Mouse (Mus musculus) regulatory T cell (primary cell): Measurements from ENCODE around the gene Fggy.

Source experiments
- in situ Hi-C: fragments of 300-600 bp; cut with MboI, MseI; formaldehyde crosslinking; loops from one replicate; pipeline ENCODE4 v1.15.1; 2025; ENCODE audit warnings: high pct_unique_total_duplicates

Fggy gene

DNA sequence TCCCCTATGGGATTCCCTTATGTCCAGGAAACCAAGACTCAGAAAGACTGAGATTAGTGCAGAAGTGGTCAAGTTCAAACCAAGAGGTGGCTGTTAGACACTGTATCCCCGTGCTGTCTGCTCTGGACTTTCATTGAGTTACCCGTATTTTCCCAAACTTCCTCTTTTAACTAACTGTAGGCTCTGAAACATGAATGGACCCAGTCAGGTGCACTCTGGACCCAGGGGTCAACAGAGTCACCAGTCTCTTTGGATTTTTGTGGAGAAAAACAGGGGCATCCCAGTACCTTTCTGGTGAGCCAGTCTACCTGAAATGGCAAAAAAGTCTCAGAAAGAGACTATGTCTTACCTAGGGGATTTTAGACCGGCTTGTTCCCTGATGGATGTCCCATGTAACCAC lies 33.6 kb downstream of the Fggy start:
- in situ Hi-C loops, result no loop called here

- in situ Hi-C loops, result no loop called here
These were observed 39.9 kb downstream of the Fggy start for GRCm38 (mm10) chr4:95597208-95597607.

GRCm38 (mm10) chr4:95601776-95602175 lies 44.5 kb downstream of the Fggy start:
- in situ Hi-C loops, result no loop called here

- in situ Hi-C loops, result no loop called here
These were observed 45.9 kb downstream of the Fggy start for GRCm38 (mm10) chr4:95603254-95603653.

GRCm38 (mm10) chr4:95610663-95611062 lies 53.4 kb downstream of the Fggy start:
- in situ Hi-C loops, result no loop called here

DNA sequence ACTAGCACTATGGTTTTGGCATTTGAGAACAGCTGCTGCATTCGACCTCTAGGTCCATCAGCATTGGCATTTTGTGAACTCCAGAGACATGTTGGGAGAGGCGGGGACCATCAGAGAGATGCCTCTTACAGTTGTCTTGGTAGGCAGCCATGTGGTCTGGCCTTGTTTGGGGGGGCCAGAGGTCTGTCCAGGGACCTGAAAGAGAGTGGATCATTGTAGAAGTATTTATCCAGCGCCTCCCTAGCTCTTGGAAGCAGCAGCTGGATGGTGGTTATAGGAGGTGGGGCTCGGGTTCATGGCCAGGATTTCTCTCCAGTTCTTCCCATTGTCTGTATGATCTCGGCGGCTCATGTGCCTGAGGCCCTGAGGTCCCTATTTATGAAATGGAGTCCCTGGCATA lies 54.1 kb downstream of the Fggy start:
- in situ Hi-C loops, result no loop called here

DNA sequence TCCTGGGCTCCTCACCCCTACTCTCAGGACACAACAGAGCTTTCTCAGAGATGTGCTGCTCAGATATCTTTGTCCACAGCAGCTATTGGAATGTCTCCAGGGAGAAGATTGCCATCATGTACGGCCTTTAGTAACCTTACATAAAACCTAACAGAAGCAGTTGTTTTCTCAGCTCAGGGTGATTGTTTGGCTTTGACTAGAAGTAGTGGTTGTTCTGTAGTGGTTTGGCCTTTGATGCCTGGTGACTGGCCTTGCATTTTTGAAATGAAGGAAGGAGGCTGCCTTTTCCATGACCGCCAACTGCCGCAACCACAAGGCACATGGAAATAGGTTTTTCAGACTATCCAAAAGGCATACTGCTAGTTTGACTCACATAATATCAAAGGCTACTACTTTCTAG lies 63.7 kb downstream of the Fggy start:
- in situ Hi-C loops, result no loop called here

GRCm38 (mm10) chr4:95624696-95625095 lies 67.4 kb downstream of the Fggy start:
- in situ Hi-C loops, result no loop called here

- in situ Hi-C loops, result no loop called here
These were observed 68.3 kb downstream of the Fggy start for GRCm38 (mm10) chr4:95625651-95626050.

GRCm38 (mm10) chr4:95626186-95626585 lies 68.9 kb downstream of the Fggy start:
- in situ Hi-C loops, result no loop called here

DNA sequence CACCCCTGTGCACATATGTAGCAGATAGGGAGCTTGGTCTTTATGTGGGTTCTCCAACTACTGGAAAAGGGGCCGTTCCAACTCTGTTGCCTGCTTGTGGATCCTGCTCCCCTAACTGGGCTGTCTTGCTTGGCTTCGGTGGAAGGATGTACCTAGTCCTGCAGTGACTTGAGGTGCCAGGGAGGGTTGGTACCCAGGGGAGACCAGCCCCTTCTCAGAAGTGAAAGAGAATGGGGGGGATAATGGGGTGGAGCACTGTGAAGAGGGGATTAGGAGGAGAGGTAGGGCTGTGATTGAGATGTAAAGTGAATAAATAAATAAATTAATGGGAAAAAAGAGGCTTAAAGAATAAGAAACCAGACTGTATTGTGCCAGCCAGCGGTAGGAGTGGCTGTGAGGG lies 77.6 kb downstream of the Fggy start:
- in situ Hi-C loops, result no loop called here

DNA sequence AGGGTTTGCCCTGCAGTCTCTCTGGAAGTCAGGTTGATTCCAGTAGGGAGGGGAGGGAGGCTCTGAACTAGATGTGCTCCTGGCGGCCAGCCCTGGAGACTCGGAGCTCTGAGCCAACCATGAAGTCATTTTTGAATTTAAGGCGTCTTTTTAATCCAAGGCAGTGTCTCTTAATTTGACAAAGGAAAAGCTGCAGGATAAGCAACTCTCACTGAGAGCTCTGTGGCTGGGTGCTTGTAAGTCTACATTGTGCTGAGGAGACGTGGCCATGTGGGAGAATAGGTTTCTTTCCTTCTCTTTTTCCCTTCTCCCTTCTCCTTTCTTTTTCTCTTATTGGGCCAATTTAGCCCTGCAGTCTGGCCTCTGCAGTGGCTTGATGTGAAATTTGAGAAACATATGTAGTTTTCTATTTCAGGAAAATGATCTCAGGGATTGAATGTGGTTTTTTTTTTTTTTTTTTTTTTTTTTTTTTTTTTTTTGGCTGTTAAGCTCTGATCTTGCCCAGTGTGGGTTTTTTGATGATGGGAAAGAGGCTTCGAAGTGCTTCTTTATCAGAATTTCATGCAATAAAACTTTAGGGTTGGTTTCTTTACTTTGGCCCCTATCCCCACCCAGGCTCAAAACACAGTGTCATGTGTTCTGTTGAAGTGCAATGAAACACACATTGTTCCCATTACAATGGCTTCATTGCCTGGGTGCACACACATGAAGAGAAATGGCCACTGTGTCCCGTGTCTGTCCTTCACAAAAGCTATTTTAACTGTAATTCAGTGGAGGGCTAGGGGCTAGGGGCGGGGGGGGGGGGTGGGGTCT lies 79.8 kb downstream of the Fggy start:
- in situ Hi-C loops, result no loop called here

DNA sequence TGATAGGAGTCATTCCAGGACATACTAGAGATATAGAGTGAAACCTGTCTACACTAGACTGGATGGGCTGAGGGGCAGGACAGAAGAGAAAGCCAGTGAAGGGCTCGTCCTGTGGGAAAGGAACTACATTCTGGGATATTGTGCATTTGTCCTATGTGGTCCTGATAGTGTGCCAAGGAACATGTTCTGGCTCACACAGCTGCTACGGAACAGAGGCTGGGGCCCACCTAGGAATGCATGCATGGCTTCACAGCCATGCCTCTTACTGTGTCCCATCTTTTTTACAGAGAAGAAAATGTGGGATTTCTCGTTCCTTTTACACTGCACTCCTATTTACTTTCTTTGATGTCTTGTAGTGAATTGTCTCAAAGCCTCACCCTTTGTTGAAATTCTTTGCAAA lies 80.8 kb downstream of the Fggy start:
- in situ Hi-C loops, result no loop called here

GRCm38 (mm10) chr4:95640831-95641230 lies 83.5 kb downstream of the Fggy start:
- in situ Hi-C loops, result no loop called here

- in situ Hi-C loops, result no loop called here
These were observed 86.7 kb downstream of the Fggy start for GRCm38 (mm10) chr4:95644048-95644447.

GRCm38 (mm10) chr4:95648801-95649551 lies 91.7 kb downstream of the Fggy start:
- in situ Hi-C loops, result no loop called here

DNA sequence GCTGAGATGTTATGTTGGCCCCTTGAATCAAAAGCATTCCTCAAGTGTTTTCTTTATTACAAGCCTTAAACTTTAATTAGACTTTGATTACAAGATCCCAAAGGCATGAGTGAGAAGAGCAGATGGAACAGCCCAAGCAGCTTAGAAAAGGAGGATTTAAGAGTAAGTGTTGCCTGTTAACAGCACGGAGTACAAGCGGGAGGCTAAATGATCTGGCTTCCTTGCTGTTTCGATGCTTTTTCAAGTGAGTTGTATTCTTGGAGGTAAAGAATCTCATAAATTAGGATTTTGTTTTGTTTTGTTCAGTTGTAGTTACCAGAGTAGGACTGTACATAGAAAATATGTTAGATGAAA lies 92.2 kb downstream of the Fggy start:
- in situ Hi-C loops, result no loop called here

DNA sequence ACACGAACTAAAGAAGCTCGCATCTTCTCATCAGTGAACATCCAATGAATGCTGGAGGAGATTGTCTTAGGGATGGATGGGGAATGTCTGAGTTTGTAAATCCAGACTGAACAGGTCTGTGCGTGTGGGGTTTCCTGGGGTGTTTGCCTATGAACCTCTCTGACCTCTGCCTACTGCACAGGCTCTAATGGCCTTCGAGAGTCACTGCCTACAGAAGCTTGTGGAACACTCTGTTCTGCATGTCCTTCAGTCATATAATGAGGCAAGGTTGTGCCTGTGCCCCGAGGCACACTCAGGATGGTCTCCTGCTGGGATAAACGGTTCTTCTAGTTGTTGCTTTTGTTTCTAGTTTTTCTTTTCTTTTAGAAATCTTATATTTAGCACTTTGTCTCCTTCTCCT lies 92.7 kb downstream of the Fggy start:
- in situ Hi-C loops, result no loop called here

DNA sequence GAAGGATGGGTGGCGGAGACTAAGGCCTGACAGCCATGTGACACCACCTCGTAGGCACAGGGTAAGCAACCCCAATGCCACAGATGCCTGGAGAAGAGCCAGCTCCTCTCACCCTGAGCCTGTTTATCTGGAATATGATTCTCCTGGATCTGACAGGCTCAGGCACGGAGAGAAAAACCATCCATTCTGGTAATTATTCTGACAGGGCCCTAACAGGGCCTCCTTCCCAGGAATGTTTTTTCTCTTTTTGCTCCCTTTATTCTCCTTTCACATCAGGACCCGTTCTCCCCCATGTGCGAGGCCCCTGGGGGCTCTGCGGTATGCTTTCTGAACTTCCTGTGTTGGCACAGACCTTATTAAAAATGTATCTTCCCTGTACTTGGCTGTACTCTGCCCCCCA lies 94.7 kb downstream of the Fggy start:
- in situ Hi-C loops, result no loop called here

DNA sequence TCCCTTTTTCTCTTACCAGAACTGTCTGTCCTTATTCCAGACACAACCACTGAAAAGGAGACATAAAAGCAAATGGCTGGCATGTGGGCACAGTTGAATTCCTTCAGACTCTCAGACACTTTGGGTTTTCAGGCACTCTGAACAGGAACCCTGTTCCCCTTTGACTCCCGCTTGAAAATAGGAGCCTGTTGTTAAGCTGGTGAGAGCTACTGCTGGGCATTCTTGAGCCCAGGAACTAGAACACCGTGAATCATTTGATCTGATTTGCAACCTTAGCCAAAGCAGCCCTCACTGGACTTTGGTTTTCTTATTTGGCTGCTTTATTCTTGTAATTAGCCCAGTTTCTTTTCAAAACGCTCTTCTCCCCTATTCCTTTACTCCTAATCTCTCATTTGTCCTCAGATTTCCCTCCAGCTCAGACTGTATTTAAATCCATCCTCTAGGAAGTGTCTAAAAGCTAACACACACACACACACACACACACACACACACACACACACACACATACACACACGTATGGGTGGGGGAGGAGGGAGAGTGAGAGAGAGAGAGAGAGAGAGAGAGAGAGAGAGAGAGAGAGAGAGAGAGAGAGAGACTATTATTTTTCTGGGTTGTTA lies 96.1 kb downstream of the Fggy start:
- in situ Hi-C loops, result no loop called here

DNA sequence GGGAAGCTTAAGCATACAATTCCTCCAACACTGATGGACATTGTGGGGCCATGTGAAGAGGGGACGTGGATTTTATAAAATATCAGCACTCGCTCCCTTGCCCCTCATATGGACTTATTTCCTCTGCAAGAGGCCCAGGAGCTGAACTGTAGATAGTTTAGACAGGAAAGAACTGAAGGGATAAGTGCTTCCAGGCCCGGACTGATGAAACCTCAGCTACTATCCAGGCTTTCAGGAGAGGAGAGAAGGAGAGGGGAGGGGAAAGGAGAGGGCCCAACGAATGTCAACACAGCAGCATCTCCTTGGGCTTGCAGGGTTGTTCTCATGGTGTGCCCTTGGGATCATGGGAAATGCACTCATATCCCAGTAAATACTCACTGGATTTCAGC lies 96.6 kb downstream of the Fggy start:
- in situ Hi-C loops, result no loop called here

- in situ Hi-C loops, result no loop called here
These were observed 101.7 kb downstream of the Fggy start for GRCm38 (mm10) chr4:95659024-95659423.

DNA sequence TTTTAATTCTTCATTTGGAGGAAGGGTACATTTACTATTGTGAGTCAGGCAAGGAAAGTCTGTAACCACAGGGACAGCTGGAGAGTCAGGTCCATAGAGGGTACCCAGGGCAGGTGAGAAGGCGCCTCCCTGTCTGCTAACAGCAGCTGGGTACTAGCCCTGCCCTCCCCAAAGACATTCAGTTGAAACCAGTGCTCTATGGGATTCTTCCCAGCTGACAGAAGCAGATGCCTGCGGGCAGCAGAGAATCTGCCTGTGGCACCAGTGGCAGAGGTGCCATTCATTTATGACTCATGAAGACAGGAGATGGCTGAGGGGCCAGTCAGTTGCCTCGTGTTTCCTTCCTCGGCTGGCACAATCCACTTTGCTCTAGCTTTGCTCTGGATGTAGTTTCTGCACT lies 106.3 kb downstream of the Fggy start:
- in situ Hi-C loops, result no loop called here
